Mouse (Mus musculus) neural tube, embryonic 10.5 days (tissue): ENCODE results near the gene Large1.

Source experiments
- DNase-seq: peaks from one replicate; pipeline ENCODE4 v3.0.0-alpha.2; 2017; ENCODE audit warnings: low spot score; ENCODE audit errors: extremely low spot score

Gene Large1

GRCm38 (mm10) chr8:72812690-72813089 lies 540.6 kb downstream of the Large1 start:
- no peak for DNase-seq

- no peak for DNase-seq
Observed at GRCm38 (mm10) chr8:72801583-72801982, 551.8 kb downstream of the Large1 start.

GRCm38 (mm10) chr8:72780644-72781043 lies 572.7 kb downstream of the Large1 start:
- no peak for DNase-seq

- no peak for DNase-seq
Observed at GRCm38 (mm10) chr8:72777797-72778196, 575.5 kb downstream of the Large1 start.

- no peak for DNase-seq
Observed at GRCm38 (mm10) chr8:72766777-72767176, 586.6 kb downstream of the Large1 start.

GRCm38 (mm10) chr8:72765696-72766095 lies 587.6 kb downstream of the Large1 start:
- no peak for DNase-seq
